Mouse (Mus musculus) stomach, embryonic 16.5 days (tissue): ENCODE data around the gene Gp1bb. TPM values are rescaled to one million over a fixed set of nuclear protein-coding genes. Genes with fewer than 3 reads are reported as not detected.

Experiments used
- ATAC-seq: fragments of 200-750 bp; cut with Nextera tagmentation; 2 replicates; pipeline ENCODE4 v1.8.0; 2017; ENCODE audit warnings: moderate number of reproducible peaks, moderate TSS enrichment; ENCODE audit not compliant: insufficient read depth, low FRiP score
- H3K27ac ChIP-seq: fragments of 300-500 bp; sonication (generic); 2 replicates; pipeline ENCODE4 v1.5.1; 2014; ENCODE audit warnings: low read length
- H3K27me3 ChIP-seq: fragments of 300-500 bp; sonication (generic); 2 replicates; pipeline ENCODE4 v1.6.1; 2014; ENCODE audit warnings: low read length, control low read depth, mixed read lengths; ENCODE audit not compliant: control insufficient read depth, insufficient read depth
- H3K36me3 ChIP-seq: fragments of 300-500 bp; sonication (generic); 2 replicates; pipeline ENCODE4 v1.6.1; 2014; ENCODE audit warnings: low read length; ENCODE audit not compliant: control insufficient read depth, insufficient read depth
- H3K4me1 ChIP-seq: fragments of 300-500 bp; sonication (generic); 2 replicates; pipeline ENCODE4 v1.6.1; 2014; ENCODE audit warnings: low read length, control low read depth, mixed read lengths; ENCODE audit not compliant: control insufficient read depth, insufficient read depth
- H3K4me2 ChIP-seq: fragments of 300-500 bp; sonication (generic); 2 replicates; pipeline ENCODE4 v1.6.1; 2014; ENCODE audit warnings: low read depth, low read length, mixed read lengths
- H3K4me3 ChIP-seq: fragments of 300-500 bp; sonication (generic); replicated peaks from 2 replicates; pipeline ENCODE4 v1.5.1; 2014; ENCODE audit warnings: mild to moderate bottlenecking, low read length
- H3K9ac ChIP-seq: fragments of 300-500 bp; sonication (generic); 2 replicates; pipeline ENCODE4 v1.6.1; 2014; ENCODE audit warnings: low read length
- H3K9me3 ChIP-seq: fragments of 300-500 bp; sonication (generic); replicated peaks from 2 replicates; pipeline ENCODE4 v1.6.1; 2016; ENCODE audit warnings: low read length, control low read depth; ENCODE audit not compliant: control insufficient read depth
- WGBS: fragments of 180-500 bp; shearing (Covaris S2); extraction: QIAGEN DNeasy Blood & Tissue Kit; methylation state at CpG from one replicate; pipeline ENCODE4 v1.1.7; 2014; 5-methylcytosine and 5-hydroxymethylcytosine counted together
- polyA plus RNA-seq: library from polyadenylated mRNA; unstranded; fragments of >200 nt; fragmentation: Nextera tagmentation; extraction: Ambion mirVana; gene quantifications from 2 replicates; pipeline ENCODE4 v1.2.1, GENCODE M21; 2015

The Gp1bb gene
- polyA plus RNA-seq, 1 experiment from 2014 or later = 0.68 TPM

DNA sequence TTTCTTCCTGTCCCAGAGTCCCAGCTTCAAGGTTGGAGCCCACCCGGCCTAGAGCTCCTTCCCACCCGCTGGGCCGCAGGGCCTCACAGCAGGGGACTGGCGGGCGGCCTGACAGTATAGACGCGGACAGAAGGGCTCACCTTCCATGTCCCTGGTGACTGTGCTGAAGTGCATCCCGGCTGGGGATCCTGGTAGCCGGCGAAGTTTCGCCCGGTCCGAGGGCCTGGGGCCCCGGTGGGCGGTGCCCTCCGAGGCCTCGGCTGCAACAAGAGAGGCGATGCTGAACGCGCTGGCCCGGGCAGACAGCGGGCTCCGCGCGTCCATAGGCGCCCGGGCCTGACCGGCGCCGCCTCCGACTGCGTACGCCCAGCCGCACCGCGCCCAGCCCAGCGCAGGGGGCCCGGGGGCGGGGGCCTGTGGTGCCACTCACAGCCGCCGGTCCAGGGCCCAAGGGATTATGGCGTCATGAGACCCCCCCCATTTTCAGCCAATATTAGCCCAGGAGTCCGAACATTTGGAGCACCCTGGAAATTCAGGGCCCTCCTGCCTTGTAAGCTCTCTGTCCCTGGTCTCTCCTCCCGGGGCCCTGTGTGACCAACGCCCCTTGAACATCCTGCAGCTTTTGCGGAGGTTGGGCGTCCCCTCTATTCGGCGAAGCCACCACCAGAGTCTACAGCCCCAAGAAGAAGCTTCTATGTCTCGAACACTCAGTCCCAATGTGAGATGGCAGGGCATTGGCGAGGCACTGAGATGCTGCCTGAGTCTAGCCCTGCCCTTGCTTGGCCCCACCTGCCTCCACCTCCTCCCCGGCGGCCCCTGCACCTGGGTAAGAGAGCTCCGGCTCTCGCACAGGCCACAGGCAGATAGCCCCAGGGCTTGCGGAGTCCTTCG, 34.1 kb downstream of the Gp1bb start:
- H3K36me3 ChIP-seq = no peaks in the 10 kb centered on the region
- no peak overlapping the region for H3K27ac ChIP-seq
- peak overlapping the region; percentile 27 for H3K4me3 ChIP-seq
- H3K9ac ChIP-seq = no peak overlapping the region
- no peak for ATAC-seq
- peak overlapping the region; percentile 39; the same call in 1 of the 2 replicates for H3K4me2 ChIP-seq
- 7% methylated on average over 57 of the region's 57 CpGs for WGBS
- peaks cover 37% of the 10 kb centered on the region for H3K4me1 ChIP-seq
- peaks cover 90% of the 10 kb centered on the region for H3K27me3 ChIP-seq
- H3K9me3 ChIP-seq = no peaks in the 10 kb centered on the region

- H3K9ac ChIP-seq = peak overlapping the region; percentile 66
- no peak overlapping the region for H3K27ac ChIP-seq
Measured at GRCm38 (mm10) chr16:18586906-18587546, 35.2 kb downstream of the Gp1bb start.

GRCm38 (mm10) chr16:18586076-18586905, 35.9 kb downstream of the Gp1bb start:
- peaks cover 97% of the 10 kb centered on the region for H3K27me3 ChIP-seq
- no peak for ATAC-seq
- peak overlapping the region; percentile 49 for H3K4me3 ChIP-seq
- H3K27ac ChIP-seq = no peak overlapping the region
- WGBS = 7% methylated on average over 83 of the region's 83 CpGs
- H3K9me3 ChIP-seq = no peaks in the 10 kb centered on the region
- peak overlapping the region; percentile 66 for H3K9ac ChIP-seq
- H3K4me1 ChIP-seq = peaks cover 38% of the 10 kb centered on the region
- no peaks in the 10 kb centered on the region for H3K36me3 ChIP-seq
- H3K4me2 ChIP-seq = peak overlapping the region; percentile 80

More at GRCm38 (mm10) chr16:18586906-18587546, 35.2 kb downstream of the Gp1bb start:
- 3% methylated on average over 41 of the region's 62 CpGs for WGBS
- H3K4me2 ChIP-seq = peak overlapping the region; percentile 80
- ATAC-seq = no peak
- peak overlapping the region; percentile 49 for H3K4me3 ChIP-seq
- no peaks in the 10 kb centered on the region for H3K9me3 ChIP-seq
- H3K36me3 ChIP-seq = no peaks in the 10 kb centered on the region
- peaks cover 97% of the 10 kb centered on the region for H3K27me3 ChIP-seq
- peaks cover 37% of the 10 kb centered on the region for H3K4me1 ChIP-seq

DNA sequence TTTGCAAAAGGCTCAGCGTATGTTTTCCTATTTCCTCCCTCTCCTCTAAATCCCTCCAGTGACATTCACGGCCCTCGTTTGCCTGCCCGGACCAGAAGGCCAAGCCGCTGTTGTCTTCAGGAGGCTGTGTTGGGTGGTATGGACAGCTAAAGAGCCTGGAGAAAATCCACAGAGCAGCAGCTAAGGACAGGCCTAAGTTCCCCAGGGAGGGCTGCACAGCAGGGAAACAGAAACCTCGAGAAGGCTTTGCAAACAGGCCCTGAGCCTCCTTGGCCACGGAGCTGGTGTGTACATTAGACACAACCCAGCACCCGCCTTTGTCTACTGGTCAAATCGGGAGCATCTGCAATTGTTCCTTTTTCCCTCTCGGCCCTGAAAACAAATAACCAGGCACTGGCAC, 36.5 kb downstream of the Gp1bb start:
- H3K4me1 ChIP-seq = peaks cover 34% of the 10 kb centered on the region
- no peak for ATAC-seq
- peaks cover 97% of the 10 kb centered on the region for H3K27me3 ChIP-seq
- no peaks in the 10 kb centered on the region for H3K36me3 ChIP-seq
- WGBS = 38% methylated on average over 10 of the region's 10 CpGs
- H3K9ac ChIP-seq = no peak overlapping the region
- peak overlapping the region; percentile 80 for H3K4me2 ChIP-seq
- H3K27ac ChIP-seq = no peak overlapping the region
- peak overlapping the region; percentile 49 for H3K4me3 ChIP-seq
- no peaks in the 10 kb centered on the region for H3K9me3 ChIP-seq

DNA sequence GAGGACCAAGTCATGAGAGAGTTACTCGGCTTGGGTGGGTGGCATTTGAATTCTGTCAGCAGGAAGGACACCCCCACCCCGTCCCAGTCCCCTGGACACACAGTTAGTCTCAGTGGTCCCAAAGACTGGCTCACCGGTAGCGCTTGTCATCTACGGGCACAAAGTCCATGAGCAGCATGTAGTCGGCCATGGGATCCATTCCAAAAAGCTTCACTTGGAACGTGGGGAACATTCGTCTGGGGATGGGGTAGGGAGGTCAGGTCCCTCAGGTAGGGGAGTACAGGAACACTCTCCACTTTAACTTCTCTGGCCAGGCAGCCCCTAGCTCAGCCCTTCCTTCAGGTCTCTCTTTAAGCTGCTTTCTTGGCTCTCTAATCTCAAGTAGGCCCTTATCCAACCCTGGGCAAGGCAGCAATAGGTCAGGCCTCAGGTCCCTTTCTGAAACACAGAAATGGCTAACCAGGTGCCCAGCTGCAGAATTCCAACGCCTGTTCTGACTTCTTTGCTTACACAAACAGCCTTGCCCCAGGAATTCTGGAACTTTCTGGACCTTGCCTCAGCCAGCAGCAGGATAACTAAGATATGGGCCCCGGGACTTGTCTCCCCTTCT, 37.2 kb downstream of the Gp1bb start:
- Histone ChIP-seq H3K27ac (no peak overlapping the region), H3K36me3 (no peaks in the 10 kb centered on the region), H3K4me2 (peak overlapping the region; percentile 2; the same call in 1 of the 2 replicates), H3K4me3 (0 out of 2 replicates have a peak overlapping the region, but pooled peaks have one; percentile 49), H3K9ac (no peak overlapping the region), H3K9me3 (no peaks in the 10 kb centered on the region), H3K4me1 (peaks cover 29% of the 10 kb centered on the region), H3K27me3 (peaks cover 97% of the 10 kb centered on the region)
- 66% methylated on average over 10 of the region's 10 CpGs for WGBS
- ATAC-seq = no peak

- no peak for ATAC-seq
- Histone ChIP-seq H3K4me2 (no peak overlapping the region), H3K36me3 (no peaks in the 10 kb centered on the region), H3K27ac (no peak overlapping the region), H3K27me3 (peaks cover 93% of the 10 kb centered on the region), H3K9me3 (no peaks in the 10 kb centered on the region), H3K4me1 (peaks cover 26% of the 10 kb centered on the region), H3K4me3 (no peak overlapping the region), H3K9ac (no peak overlapping the region)
- WGBS = 54% methylated on average over 10 of the region's 10 CpGs
Measured at GRCm38 (mm10) chr16:18583673-18584357, 38.4 kb downstream of the Gp1bb start.

- no peak for ATAC-seq
- H3K36me3 ChIP-seq = no peaks in the 10 kb centered on the region
- H3K27me3 ChIP-seq = peaks cover 87% of the 10 kb centered on the region
- H3K4me3 ChIP-seq = no peak overlapping the region
- H3K9ac ChIP-seq = no peak overlapping the region
- H3K4me1 ChIP-seq = peaks cover 25% of the 10 kb centered on the region
- no peak overlapping the region for H3K4me2 ChIP-seq
- no peak overlapping the region for H3K27ac ChIP-seq
- no peaks in the 10 kb centered on the region for H3K9me3 ChIP-seq
- WGBS = 46% methylated on average over 10 of the region's 10 CpGs
Measured at GRCm38 (mm10) chr16:18583169-18583568, 39.0 kb downstream of the Gp1bb start.
